Mouse (Mus musculus) neural tube, embryonic 11.5 days (tissue): ENCODE measurements at regions not wholly inside any gene's neighbourhood (a gene's known extent, or its start where the extent isn't known, plus 50 kb on each side); places are given as distances from the start of the nearest gene placed in this dataset.

Source experiments
- ATAC-seq: fragments of 200-750 bp; cut with Nextera tagmentation; 2 replicates; pipeline ENCODE4 v1.8.0; 2017; ENCODE audit warnings: moderate number of reproducible peaks, mild to moderate bottlenecking, moderate TSS enrichment, moderate library complexity; ENCODE audit not compliant: insufficient read depth, low FRiP score, low TSS enrichment
- DNase-seq: peaks from one replicate; pipeline ENCODE4 v3.0.0-alpha.2; 2015; ENCODE audit warnings: low spot score
- H3K27ac ChIP-seq: fragments of 300-500 bp; sonication (generic); 2 replicates; pipeline ENCODE4 v1.5.1; 2014; ENCODE audit warnings: low read depth, mild to moderate bottlenecking, low read length
- H3K27me3 ChIP-seq: fragments of 300-500 bp; sonication (generic); 2 replicates; pipeline ENCODE4 v1.6.1; 2014; ENCODE audit warnings: mild to moderate bottlenecking, low read length, mixed read lengths; ENCODE audit not compliant: control insufficient read depth, insufficient read depth
- H3K36me3 ChIP-seq: fragments of 300-500 bp; sonication (generic); 2 replicates; pipeline ENCODE4 v1.6.1; 2014; ENCODE audit warnings: mild to moderate bottlenecking, low read length, moderate library complexity, mixed read lengths; ENCODE audit not compliant: control insufficient read depth, insufficient read depth
- H3K4me1 ChIP-seq: fragments of 300-500 bp; sonication (generic); 2 replicates; pipeline ENCODE4 v1.6.1; 2014; ENCODE audit warnings: low read length, mixed read lengths; ENCODE audit not compliant: control insufficient read depth, insufficient read depth
- H3K4me2 ChIP-seq: fragments of 300-500 bp; sonication (generic); 2 replicates; pipeline ENCODE4 v1.6.1; 2014; ENCODE audit warnings: low read depth, mild to moderate bottlenecking, moderate library complexity
- H3K4me3 ChIP-seq: fragments of 300-500 bp; sonication (generic); 2 replicates; pipeline ENCODE4 v1.5.1; 2014; ENCODE audit warnings: low read depth, low read length
- H3K9ac ChIP-seq: fragments of 300-500 bp; sonication (generic); 2 replicates; pipeline ENCODE4 v1.6.1; 2014; ENCODE audit warnings: mild to moderate bottlenecking, low read length
- H3K9me3 ChIP-seq: fragments of 300-500 bp; sonication (generic); 2 replicates; pipeline ENCODE4 v1.6.1; 2016; ENCODE audit warnings: low read length; ENCODE audit not compliant: control insufficient read depth
- WGBS: fragments of 180-500 bp; shearing (Covaris S2); extraction: QIAGEN DNeasy Blood & Tissue Kit; methylation state at CpG from one replicate; pipeline ENCODE4 v1.1.7; 2014; 5-methylcytosine and 5-hydroxymethylcytosine counted together

- H3K4me3 ChIP-seq = no peak overlapping the region
- ATAC-seq = no peak
- no peak overlapping the region for H3K27ac ChIP-seq
- WGBS = 69% methylated on average over 4 of the region's 4 CpGs
- no peaks in the 10 kb centered on the region for H3K27me3 ChIP-seq
- DNase-seq = no peak
- H3K9ac ChIP-seq = no peak overlapping the region
- no peaks in the 10 kb centered on the region for H3K36me3 ChIP-seq
- H3K4me2 ChIP-seq = no peak overlapping the region
- H3K9me3 ChIP-seq = no peaks in the 10 kb centered on the region
- H3K4me1 ChIP-seq = no peaks in the 10 kb centered on the region
Observed at GRCm38 (mm10) chr1:163562166-163562733, 158.8 kb upstream of the Gorab start.

DNA sequence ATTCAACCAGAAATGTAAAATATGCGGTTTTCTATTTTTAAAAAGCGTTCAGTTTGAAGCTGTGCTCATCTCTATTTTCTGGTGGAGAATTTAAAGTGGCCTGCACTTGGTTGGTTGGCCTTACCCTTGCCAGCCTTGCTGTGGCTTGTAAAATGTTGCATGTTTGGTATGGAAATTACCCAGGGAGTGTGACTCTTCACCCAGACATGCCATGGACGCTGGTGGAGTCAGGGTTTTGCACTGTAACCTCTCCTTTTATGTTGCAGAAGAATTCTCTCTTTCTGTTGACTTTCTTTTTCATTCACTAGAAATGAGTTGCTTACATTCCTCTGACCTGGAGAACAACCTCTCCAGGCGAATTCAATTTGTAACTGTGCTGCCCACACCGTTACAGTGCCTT is 157.5 kb upstream of the Gorab start:
- ATAC-seq = no peak

DNA sequence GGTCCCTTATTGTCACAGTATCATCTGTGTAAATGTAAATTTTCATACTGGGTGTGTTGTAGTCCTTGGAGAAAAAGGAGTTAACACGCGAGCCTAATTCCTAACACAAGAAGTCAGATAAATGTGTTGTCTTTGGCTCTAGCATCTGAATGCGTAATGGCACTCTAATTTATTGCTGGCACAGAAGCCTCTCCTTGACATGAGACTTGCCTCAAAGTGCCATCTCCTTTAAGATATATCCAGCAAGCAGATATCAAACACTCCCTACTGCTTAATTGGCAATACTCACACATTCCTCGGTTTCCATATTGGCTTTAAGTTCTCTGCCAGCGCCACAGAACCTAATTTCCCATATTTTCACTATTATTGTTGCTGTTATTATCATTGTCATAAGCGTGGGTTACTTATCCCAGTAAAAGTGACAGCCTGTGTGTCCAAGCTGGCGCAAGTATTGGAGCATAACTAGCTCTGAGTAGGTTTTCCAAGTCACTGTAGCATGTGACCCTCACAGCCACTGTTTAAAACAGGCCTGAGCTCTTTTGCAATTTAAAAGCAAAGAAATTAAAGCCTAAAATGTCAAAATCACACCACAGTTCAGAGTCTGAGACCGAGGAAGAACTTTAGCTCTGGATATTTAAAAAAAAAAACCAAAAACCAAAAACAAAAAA is 156.9 kb upstream of the Gorab start:
- H3K9me3 ChIP-seq = no peaks in the 10 kb centered on the region
- no peaks in the 10 kb centered on the region for H3K36me3 ChIP-seq
- 88% methylated on average over 8 of the region's 8 CpGs for WGBS
- DNase-seq (no peak), ATAC-seq (no peak)
- no peak overlapping the region for H3K27ac ChIP-seq
- no peak overlapping the region for H3K4me3 ChIP-seq
- no peaks in the 10 kb centered on the region for H3K4me1 ChIP-seq
- no peaks in the 10 kb centered on the region for H3K27me3 ChIP-seq
- no peak overlapping the region for H3K9ac ChIP-seq
- no peak overlapping the region for H3K4me2 ChIP-seq

More for the DNA sequence above, 157.5 kb upstream of the Gorab start:
- Histone ChIP-seq H3K27ac (no peak overlapping the region), H3K9me3 (no peaks in the 10 kb centered on the region), H3K4me1 (no peaks in the 10 kb centered on the region), H3K4me3 (no peak overlapping the region), H3K36me3 (no peaks in the 10 kb centered on the region), H3K9ac (no peak overlapping the region), H3K4me2 (no peak overlapping the region), H3K27me3 (no peaks in the 10 kb centered on the region)
- DNase-seq = no peak
- WGBS = 72% methylated on average over 5 of the region's 5 CpGs

GRCm38 (mm10) chr1:163557875-163558274 is 154.4 kb upstream of the Gorab start:
- H3K9me3 ChIP-seq = no peaks in the 10 kb centered on the region
- no peaks in the 10 kb centered on the region for H3K4me1 ChIP-seq
- H3K9ac ChIP-seq = no peak overlapping the region
- ATAC-seq (no peak), DNase-seq (no peak)
- H3K36me3 ChIP-seq = no peaks in the 10 kb centered on the region
- no peak overlapping the region for H3K4me2 ChIP-seq
- no peak overlapping the region for H3K4me3 ChIP-seq
- H3K27ac ChIP-seq = no peak overlapping the region
- WGBS = 87% methylated on average over 7 of the region's 7 CpGs
- H3K27me3 ChIP-seq = no peaks in the 10 kb centered on the region

DNA sequence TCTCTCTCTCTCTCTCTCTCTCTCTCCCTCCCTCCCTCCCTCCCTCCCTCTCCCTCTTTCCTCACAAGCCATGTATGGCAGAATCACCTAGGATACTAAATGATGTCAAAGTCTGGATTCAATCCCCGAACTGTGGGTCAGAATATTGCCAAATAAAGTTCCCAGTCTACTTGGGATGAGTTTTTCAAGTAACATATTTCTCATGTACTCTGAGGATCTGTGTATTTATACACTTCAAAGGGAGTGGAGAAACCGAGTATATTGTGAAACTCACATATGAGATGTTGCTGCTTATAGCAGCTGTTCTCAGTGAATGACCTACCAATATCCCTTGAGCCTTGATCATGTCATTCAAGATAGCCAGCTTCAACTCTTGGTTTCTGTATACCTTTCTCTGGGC is 151.7 kb upstream of the Gorab start:
- Histone ChIP-seq H3K4me3 (no peak overlapping the region), H3K9me3 (no peaks in the 10 kb centered on the region), H3K27ac (no peak overlapping the region), H3K36me3 (no peaks in the 10 kb centered on the region), H3K27me3 (no peaks in the 10 kb centered on the region), H3K4me1 (no peaks in the 10 kb centered on the region), H3K4me2 (no peak overlapping the region), H3K9ac (no peak overlapping the region)
- ATAC-seq (no peak), DNase-seq (no peak)
- 90% methylated on average over 2 of the region's 2 CpGs for WGBS

GRCm38 (mm10) chr1:163538776-163539492 is 135.5 kb upstream of the Gorab start:
- Histone ChIP-seq H3K4me2 (no peak overlapping the region), H3K36me3 (no peaks in the 10 kb centered on the region), H3K4me3 (no peak overlapping the region), H3K4me1 (no peaks in the 10 kb centered on the region), H3K9me3 (no peaks in the 10 kb centered on the region), H3K27ac (no peak overlapping the region), H3K9ac (no peak overlapping the region), H3K27me3 (no peaks in the 10 kb centered on the region)
- ATAC-seq = no peak
- no peak for DNase-seq
- 87% methylated on average over 8 of the region's 8 CpGs for WGBS

GRCm38 (mm10) chr1:163530563-163530962 is 127.1 kb upstream of the Gorab start:
- no peak overlapping the region for H3K4me2 ChIP-seq
- DNase-seq (no peak), ATAC-seq (no peak)
- no peaks in the 10 kb centered on the region for H3K4me1 ChIP-seq
- no peaks in the 10 kb centered on the region for H3K9me3 ChIP-seq
- no peaks in the 10 kb centered on the region for H3K36me3 ChIP-seq
- no peaks in the 10 kb centered on the region for H3K27me3 ChIP-seq
- H3K9ac ChIP-seq = no peak overlapping the region
- WGBS = 82% methylated on average over 4 of the region's 4 CpGs
- H3K27ac ChIP-seq = no peak overlapping the region
- H3K4me3 ChIP-seq = no peak overlapping the region

DNA sequence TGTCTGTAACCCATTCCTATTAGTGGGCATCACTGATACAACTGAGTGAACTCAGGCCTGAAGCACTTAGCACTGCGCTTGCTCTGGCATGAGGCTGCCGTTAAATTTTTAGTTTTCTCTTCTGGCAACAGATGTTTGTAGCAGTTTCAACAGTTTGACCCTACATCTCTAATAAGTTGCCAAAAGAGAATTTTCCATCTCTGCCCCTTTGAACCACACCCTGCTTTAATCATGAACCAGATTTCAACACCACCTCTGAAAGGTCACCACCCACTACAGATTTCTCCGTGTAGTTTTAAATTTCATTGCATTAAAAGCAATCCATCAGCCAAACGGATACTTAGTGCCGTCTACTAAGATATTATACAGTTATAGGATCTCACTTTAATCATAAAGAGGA is 114.5 kb upstream of the Gorab start:
- H3K4me2 ChIP-seq = no peak overlapping the region
- ATAC-seq (no peak), DNase-seq (no peak)
- no peaks in the 10 kb centered on the region for H3K27me3 ChIP-seq
- no peak overlapping the region for H3K4me3 ChIP-seq
- no peak overlapping the region for H3K9ac ChIP-seq
- H3K36me3 ChIP-seq = no peaks in the 10 kb centered on the region
- no peaks in the 10 kb centered on the region for H3K4me1 ChIP-seq
- H3K27ac ChIP-seq = no peak overlapping the region
- H3K9me3 ChIP-seq = no peaks in the 10 kb centered on the region
- WGBS = 86% methylated on average over 5 of the region's 5 CpGs

- no peaks in the 10 kb centered on the region for H3K27me3 ChIP-seq
- H3K4me3 ChIP-seq = no peak overlapping the region
- DNase-seq (no peak), ATAC-seq (no peak)
- no peak overlapping the region for H3K27ac ChIP-seq
- H3K4me2 ChIP-seq = no peak overlapping the region
- no peaks in the 10 kb centered on the region for H3K9me3 ChIP-seq
- H3K36me3 ChIP-seq = no peaks in the 10 kb centered on the region
- no peaks in the 10 kb centered on the region for H3K4me1 ChIP-seq
- H3K9ac ChIP-seq = no peak overlapping the region
Observed at GRCm38 (mm10) chr1:163512847-163513246, 109.4 kb upstream of the Gorab start.
